Mouse (Mus musculus) urinary bladder, postnatal 36 days (tissue): Measurements from ENCODE around the gene Capn11.
"Not testable (repeated sequence)": the region's sequence is repeated elsewhere in the genome, so short reads cannot be mapped to it uniquely, and the experiment has no call there.

ENCODE experiments used
- DNase-seq, 2 experiments: peaks; one replicate each; pipeline ENCODE4 v3.0.0; 2022; ENCODE audit warnings: low spot score in 2 of 2, mixed read lengths in 1 of 2

Capn11 gene

DNA sequence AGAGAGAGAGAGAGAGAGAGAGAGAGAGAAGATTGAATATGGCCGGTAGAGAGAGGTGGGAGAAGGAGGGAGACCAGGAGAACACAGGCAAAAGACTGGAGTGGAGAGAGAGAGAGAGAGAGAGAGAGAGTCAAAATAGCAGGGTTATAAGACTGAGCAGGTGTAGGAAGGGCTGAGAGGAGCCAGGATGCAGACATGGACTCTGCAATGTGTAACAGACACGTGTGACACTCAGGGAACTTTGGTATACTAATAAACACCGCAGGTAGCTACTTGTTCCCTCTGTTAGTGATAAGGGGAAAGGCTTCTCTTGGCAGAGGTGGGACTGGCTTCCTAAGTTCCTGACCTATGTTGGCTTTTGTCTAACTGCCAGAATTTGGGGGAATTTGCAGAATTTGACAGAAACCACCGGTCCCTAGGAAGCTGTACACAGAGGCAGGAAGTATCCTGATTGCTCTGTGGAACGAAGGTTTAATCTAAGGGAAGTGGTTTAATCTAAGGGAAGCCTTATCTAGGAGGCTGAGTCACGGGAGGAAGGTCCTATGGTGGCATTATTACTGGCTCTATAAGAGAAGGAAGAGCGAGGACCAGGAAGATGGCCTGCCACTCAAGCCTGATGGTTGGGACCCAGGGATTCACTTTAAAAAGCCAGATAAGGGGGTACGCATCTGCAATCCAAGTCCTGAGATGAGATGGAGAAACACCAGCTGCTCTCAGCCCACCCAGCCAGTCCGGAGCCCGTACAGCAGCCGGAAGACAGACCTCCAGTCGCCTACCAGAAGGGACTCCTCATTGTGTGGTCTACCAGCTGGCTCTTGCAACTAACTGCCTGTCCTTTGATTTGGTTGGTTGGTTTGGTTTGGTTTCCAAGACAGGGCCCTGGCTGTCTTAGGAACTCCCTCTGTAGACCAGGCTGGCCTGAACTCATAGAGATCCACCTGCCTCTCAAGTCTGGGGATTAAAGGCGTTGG, 30.0 kb downstream of the Capn11 start:
- no peak for DNase-seq

- DNase-seq: no peak
Measured at GRCm38 (mm10) chr17:45628160-45628559, 31.0 kb downstream of the Capn11 start.

GRCm38 (mm10) chr17:45626577-45627134, 32.5 kb downstream of the Capn11 start:
- DNase-seq: peak; percentile 42 to 63

GRCm38 (mm10) chr17:45623425-45623824, 35.7 kb downstream of the Capn11 start:
- not testable (repeated sequence) for DNase-seq

DNA sequence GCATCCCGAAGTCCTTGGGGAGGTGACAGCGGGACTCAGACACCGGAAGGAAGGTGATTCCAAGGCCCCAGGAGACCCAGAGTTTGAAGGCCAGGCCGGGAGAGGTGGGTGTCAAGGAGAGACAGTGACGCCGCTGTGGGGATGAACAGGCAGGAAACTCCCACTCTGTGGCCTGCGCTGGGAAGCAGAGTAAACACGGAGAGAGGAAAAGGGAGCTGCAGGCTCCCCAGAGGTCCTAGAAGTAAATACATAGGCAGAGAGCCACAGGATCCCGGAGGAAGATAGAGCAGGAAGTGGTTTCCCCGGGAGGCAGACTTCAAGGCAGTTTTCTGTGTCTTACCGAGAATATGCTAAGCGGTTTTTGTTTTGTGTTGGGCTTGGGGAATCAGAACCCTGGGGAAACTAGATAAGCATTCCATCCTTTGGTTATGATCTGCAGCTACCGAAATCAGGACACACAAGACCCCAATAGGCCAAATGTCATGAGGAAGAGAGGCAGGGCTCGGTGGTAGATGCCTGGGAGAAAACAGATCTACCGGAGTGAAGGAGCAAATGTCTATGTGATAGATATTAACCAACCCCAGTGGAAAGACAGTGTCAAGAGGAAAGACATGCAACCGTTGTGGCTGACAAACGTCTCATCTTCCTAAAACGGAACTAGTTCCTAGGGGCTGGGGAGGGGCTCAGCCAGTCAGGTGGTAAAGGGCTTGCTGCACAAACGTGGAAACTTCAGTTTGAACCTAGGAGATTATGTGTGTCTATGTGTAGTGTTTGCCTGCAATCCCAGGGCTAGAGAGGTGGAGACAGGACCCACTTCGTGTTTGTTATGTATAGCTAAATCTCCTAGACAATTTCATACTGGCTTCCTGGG, 39.5 kb downstream of the Capn11 start:
- no peak for DNase-seq

DNA sequence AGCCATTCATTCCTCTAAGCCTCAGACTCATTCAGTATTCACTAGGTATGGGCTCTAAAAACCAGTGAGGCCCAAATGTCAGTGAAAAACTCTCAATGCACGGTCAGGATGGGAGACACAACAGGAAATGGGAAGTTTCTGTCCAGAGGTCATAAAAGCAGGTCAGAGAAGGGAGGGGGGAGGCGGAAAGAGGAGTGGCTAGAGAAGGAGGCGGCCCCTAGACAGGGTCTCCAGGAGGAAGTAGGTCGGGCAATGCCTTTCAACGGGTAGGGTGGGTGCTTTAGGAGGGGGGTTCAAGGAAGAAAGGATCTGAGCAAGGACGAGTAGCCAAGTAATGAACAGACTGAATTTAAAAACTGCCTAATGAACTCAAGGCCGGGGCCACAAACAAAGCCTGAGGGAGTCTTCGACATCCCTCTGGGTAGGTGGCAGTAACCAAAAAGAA, 40.2 kb downstream of the Capn11 start:
- no peak for DNase-seq

- DNase-seq: no peak
Measured at GRCm38 (mm10) chr17:45617655-45618054, 41.5 kb downstream of the Capn11 start.

DNA sequence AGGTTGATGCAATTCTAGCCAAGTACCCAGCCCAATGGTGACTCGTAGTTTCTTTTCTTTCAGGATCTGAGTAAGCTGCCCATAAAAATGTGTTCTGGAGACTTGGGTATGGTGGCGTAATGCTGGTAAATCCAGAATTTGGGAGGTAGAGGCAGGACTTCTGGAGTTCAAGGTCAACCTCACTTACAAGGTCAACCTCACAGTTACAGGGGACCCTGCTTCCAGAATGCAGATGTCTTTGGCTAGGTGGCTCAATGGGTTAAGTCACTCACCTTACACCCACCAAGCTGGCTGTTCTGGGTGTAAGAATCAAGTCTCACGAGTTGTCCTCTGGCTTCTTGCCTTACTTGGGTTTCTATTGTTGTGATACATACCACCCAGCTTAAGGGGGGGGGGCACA, 42.4 kb downstream of the Capn11 start:
- no peak for DNase-seq

- no peak for DNase-seq
Measured at GRCm38 (mm10) chr17:45616046-45616650, 43.0 kb downstream of the Capn11 start.

DNA sequence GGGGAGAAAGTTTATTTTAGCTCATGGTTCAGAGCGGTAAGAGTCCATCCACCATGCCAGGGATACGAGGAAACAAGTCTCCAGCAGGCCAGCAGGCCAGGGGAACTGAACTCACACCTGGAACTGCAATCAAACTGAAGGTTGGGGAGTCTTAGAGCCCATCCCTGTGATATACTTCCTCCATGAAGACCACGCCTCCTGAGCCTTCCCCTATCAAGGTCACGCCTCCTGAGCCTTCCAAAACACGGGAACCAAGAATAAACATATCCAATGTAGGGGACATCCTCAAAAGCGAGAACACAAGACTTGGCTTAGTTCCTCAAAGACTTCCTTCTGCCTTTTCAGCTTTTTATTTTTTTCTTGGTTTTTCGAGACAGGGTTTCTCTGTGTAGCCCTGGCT, 46.2 kb downstream of the Capn11 start:
- no peak for DNase-seq

GRCm38 (mm10) chr17:45612008-45612407, 47.1 kb downstream of the Capn11 start:
- no peak for DNase-seq

DNA sequence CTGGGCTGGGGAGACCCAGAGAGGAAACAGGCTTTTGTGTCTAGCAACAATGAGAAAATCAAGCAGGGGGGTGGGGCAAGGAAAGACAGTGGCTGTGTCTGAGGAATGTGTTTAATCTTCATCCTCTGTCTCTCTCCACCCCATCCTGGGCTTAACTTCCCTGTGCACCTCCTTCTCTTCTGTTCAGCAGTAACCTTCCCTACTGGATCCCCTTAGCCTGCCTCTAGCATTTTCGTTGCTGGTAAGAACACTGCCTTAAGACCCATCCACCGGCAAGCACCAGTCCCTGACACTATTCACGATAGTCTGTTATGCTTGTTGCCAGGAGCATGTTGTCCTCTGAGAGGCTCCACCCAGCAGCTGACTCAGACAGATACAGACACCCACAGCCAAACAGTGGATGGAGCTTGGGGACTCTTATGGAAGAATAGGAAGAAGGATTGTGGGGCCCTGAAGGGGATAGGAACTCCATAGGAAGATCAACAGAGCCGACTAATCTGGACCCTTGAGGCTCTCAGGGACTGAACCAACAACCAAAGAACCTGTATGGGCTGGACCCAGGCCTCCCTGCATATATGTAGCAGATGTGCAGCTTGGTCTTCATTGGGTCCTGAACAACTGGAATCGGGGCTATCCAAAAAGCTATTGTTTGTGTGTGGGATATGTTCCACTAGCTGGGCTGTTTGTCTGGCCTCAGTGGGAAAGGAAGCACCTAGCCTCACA, 48.8 kb downstream of the Capn11 start:
- no peak for DNase-seq

GRCm38 (mm10) chr17:45608396-45608795, 50.7 kb downstream of the Capn11 start:
- DNase-seq: no peak

DNA sequence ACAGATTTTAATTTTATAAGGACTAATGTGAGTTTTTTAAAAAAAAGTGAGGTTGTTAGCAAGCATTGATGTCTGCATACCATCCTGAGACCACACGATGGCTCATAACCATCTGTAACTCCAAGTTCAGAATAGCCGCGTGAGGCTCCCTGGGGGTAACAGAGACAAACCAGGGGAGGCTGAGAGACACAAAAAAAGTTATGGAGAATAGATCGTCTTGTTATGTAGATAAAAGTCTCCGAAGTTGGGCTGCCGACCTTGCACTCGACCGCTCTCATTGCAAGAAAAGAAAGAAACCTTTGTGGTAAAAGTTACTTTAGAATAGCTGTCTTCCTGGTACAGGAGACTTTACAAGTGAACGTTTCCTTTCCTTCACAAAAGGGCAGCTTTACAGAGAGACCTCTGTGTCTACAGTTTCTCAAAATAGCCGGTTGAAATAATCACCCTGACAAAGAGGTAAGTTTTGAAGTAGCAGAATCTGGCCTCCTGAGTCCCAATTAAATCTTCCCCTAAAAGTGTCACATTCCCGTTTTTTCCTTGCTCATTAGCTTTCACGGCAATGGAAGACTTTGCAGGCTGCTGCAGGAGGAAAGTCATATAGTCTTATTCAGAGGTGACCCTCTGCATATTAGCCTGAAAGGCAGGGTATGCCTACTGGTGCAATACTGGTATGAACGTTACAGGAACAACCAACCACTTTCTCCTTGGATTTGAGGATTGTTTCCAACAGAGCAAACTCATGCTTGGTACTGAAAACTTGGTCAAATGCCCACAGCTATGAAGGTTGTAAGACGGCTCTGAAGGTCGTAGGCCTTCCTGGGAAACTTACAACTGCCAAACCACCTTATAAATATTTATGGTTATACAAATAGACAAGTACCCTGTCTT, 51.9 kb downstream of the Capn11 start:
- no peak for DNase-seq

DNA sequence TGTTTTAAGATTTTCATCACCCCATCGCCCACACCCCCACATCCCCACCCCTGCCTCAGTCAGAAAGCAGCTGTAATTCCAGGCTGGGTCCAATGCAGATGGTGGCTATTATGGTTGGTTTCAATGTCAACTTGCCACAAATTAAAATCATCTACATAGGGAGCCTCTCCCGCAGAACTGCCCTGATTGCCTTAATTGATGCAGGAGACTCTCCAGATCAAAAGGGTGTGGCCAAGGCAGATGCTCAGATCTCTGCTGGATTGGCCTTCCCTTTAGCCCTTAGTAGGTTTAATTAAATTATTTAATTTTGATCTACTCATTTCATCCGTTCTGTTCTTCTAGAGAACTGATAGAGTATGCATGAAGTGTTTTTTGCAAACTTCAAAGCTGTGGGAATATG, 56.1 kb downstream of the Capn11 start:
- DNase-seq: no peak

DNA sequence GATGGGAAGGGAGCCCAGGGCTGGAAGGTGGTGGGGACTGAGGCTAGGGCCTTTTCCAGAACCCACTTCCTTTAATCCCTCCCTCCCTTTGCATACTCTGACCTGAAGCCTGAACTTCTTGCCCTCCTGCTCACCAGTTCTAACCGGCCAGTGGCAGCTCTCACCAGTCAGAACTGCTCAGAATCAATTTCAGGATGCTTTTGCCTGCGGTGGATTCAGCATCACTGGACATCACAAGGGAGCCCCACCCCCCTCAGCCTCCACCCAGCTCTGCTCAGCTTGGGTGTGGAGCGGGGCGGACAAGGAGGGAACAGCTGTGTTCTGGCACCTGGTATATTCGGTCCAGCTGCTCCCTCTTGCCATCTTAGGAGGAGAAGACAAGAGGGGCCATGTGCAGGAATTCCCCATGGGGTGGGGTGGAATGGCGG, 57.2 kb downstream of the Capn11 start, which contains the start of gene Mymx:
Mymx (minus strand) TSS at position 226 of the 428 bp plus-strand sequence.
- no peak for DNase-seq

- no peak for DNase-seq
Measured at GRCm38 (mm10) chr17:45601325-45601724, 57.8 kb downstream of the Capn11 start.

DNA sequence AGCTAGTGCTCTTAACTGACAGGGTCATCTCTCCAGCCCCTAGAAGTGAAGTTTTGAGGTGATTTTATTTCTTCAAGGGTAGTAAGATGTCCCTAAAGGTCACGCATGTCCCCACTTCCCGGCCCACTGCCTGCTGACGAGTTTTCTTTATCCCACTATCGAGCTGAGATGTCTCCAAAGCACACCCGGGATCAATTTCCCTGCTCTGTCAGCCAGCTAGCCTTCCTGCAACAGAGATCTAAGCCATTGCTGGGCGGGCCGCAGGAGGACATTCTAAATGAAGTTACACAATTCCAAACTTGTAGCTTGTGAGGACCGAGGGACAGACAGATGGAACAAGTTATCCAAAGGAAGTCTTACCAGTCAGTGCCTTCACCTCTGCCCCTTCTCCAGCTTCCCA, 58.9 kb downstream of the Capn11 start:
- DNase-seq: no peak

- DNase-seq: peak in 1 of 2 experiments; percentile 65
Measured at GRCm38 (mm10) chr17:45599446-45600242, 59.5 kb downstream of the Capn11 start, which contains the start of gene Slc29a1. Gene Slc29a1 (minus strand): TSS chr17:45599606.
